Mouse (Mus musculus) lung, postnatal 14 days (tissue): ENCODE measurements at regions not wholly inside any gene's neighbourhood (a gene's known extent, or its start where the extent isn't known, plus 50 kb on each side); places are given as distances from the start of the nearest gene placed in this dataset.

Experiments
- DNase-seq: peaks from one replicate; pipeline ENCODE4 v3.0.0; 2021

DNA sequence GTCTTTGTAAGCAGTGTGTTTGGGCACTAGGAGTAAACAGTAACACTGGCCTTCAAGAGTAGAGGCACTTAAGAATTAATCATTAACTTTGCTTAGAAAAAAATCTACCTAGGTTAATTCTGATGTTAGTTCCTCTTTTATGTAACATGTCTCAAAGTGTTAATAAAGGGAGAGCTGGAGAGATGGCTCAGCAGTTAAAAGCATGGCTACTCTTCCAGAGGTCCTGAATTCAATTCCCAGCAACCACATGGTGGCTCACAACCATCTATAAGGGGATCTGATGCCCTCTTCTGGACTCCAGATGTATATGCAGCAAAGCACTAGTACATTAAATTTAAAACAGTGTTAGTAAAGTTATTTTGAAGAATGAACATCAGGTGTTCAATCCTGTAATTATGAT is 195.9 kb upstream of the Mkln1 start:
- no peak for DNase-seq

DNA sequence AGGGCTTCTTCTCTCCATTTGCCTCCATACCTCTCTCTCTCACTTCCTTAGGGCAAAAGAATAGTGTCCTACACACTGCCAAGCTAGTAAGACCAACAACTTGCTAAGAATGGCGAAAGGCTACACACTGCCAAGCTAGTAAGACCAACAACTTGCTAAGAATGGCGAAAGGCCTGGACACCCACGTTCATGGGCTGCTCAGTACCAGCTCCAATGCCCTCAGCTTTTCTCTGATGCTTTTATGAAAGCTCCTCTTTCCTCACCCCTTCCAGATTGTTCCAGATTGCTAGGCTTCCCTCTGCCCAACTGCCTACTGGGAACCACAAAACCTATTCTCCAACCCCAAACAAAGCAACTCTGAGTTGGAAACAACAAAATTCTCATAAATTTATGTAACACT is 194.1 kb upstream of the Mkln1 start:
- DNase-seq, result no peak

DNA sequence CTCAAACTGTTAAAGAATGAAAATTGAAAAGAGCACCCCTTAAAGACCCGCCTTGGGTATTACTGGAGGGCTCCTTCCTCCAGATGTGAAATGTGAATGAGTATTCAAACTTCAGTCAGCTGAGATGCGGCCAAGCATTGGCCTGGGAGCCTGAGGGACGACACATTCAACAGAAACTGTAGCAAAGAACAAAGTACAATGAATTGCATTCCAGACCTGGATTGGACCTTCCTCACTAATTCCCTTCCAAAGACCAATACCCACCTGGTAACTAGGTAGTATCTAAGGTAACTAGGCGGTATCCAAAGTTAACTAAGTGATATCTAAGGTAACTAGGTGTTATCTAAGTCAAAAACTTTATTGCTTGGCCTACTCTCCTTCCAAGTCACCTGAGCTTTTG is 193.7 kb upstream of the Mkln1 start:
- no peak for DNase-seq

DNA sequence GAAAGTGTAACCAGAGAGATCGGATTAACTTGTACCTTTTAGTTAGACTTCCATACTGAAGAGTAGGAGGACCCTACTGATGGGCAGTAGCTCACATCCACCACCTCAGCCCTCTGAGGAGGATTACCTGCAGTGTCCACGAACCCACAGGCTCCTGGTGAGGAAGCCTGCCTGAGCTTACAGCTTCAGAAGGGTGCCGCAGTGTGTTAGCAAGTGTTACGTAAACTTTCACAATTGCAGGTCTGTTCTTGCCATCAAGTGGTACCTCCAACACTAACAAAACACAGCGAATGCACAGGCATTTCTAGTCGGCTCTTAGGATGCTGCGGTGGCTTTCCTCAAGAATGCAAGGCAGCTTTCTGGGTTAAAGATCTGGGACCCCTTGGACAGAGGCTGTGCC is 192.4 kb upstream of the Mkln1 start:
- DNase-seq, result no peak

DNA sequence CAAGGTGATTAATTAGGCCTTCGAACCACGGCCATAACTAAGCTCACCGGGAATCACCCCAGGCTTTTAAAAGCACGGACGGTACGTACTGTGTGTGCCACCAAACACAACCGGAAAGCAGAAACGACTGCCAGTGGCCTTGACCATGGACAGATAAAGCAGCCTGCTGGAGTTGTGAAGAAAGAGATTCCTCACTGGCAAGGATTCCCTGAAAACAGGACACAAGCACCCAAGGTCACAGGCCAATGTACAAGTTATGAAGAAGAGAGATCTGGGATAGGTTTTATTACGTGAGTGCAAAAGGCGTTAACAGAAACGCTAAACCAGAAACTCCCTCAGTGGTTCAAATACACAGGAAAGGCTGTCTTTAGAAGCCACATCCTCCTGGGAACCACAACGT is 191.3 kb upstream of the Mkln1 start:
- no peak for DNase-seq

DNA sequence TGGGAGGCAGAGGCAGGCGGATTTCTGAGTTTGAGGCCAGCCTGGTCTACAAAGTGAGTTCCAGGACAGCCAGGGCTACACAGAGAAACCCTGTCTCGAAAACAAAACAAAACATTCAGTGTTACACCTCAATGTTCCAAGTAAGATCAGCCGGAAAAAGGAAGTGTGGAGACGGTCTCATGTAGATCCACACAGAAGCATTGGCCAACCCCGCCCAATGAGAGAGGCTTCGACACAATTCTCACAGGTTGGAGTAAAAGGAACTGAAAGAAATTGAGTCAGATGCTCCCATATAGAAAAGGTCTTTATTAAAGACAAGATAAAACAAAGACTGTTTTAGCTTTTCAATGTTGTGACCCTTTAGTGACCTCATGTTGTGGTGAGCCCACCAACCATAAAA is 190.3 kb upstream of the Mkln1 start:
- DNase-seq, result no peak

DNA sequence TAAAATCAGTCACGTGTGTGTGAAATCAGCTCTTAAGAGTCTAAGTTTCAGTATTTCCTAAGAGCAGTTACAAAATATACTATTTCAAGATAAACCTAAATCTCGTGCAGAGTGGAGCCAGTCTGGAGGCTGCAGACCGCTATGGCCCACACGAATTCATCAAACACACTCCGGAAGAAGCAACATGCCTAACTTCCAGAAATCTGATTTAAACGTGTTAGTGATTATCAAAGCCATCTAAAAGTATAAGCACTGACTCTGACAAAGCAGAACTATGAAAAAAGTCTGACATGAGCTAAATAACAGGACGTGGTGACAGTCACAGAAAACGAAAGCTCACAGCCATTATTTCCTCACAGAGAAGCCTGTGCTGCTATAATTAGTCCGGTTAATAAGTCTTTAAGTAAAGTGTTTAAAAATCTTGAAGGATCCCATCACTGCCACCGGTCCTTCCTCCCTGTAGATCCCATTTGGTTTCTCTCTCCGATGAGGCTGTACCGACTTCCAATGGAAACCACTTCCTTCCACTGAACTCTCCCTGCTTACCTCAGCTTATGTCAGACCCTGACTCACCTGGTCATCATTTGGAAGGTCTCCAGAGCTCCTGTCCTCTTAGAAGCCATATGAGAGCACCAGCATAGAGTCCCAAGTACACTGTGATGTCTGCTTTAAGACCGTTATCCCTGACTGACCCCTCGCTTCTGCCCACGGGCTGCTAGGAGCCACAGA is 189.0 kb upstream of the Mkln1 start:
- DNase-seq, result no peak

DNA sequence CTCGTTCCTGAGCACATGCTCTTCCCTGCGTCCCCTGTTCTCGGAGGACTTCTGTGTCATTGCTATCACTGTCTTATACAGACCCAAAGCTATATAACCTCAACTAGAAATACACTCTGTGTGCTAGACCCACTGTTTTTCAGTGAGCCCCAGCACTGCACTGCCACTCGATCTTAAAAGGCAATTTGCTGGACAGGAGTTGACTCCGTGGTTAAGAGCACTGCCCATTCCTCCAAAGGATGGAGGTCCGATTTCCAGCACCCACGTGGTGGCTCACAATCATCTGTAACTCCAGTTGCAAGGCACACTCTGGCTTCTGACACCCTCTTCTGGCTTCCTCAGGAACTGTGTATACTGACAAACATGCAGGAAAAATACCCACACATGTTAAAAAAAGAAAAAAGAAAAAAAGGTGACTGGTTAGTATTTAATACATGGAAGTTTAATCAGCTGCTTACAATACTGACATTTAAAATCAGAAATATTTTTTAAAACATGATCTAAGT is 188.3 kb upstream of the Mkln1 start:
- no peak for DNase-seq

DNA sequence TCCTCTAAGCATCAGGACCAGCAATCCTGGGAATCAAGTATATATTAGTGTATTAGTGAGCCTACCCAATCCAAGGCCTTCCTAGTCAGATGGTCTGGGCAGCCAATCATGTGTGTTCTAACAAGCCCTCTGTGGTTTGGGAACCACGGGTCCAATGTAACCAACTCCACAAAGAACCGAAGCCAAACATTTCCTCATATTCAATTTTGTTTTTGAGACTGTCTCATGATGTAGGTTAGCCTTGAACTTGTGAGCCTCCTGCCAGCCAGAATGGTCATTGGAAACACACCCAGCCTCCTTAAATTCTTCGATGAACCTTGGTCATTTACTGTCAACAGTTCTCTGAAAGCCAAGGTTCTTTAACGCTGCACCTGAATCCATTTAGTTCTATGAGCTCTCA is 187.4 kb upstream of the Mkln1 start:
- no peak for DNase-seq

DNA sequence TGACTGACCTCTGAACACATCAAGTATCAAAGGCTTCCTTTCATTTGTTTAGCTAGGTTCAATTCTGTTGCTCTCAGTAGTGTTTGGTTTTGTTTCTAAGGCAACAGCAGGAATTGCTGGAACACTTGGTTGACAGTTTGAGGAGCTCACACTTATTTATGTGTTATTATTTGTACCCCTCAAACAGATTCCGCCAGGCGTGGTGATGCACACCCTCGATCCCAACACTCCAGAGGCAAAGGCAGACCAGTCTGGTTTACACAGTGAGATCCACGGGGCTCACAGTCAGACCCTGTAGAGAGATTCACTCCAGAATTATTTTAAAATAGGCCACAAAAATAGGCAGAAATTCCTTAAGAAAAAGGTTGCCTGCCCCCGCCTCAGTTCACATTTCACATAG is 186.9 kb upstream of the Mkln1 start:
- DNase-seq, result no peak

DNA sequence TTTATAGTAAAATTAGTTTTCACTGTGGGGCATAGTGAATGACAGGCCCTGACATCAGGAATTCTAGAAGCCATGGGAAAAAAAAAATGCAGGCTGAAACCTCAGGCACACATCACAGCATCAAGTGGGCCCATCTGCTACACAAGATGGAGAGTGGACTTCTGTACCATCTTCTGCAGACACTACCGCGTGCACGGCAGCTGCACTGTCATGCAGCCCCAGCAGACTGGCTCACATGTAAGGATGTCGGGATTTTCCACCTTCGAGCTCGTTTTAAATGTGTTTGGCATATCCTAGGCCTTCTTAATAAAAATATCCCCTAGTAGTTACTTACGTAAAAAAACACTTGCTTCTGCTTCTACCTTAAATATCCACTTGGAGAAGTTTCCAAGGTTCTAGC is 186.5 kb upstream of the Mkln1 start:
- no peak for DNase-seq

DNA sequence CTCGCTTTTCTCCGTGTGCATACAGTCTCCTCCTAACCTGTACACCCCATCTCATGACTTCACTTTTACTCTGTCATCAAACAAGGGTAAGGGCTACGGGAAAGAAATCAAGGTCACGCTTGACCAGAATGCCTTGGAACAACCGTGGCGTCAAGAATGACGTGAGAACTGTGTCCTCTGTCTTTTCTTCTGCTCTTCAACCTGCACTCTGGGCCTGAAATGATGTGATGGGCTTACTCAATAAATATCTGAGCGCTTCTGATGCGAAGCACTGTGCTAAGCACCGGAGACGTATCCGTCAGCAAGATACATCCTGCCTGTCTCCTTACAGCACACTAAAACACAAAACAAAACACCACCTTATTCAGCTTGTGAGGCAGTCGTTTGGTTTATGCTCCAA is 185.8 kb upstream of the Mkln1 start:
- DNase-seq, result no peak

DNA sequence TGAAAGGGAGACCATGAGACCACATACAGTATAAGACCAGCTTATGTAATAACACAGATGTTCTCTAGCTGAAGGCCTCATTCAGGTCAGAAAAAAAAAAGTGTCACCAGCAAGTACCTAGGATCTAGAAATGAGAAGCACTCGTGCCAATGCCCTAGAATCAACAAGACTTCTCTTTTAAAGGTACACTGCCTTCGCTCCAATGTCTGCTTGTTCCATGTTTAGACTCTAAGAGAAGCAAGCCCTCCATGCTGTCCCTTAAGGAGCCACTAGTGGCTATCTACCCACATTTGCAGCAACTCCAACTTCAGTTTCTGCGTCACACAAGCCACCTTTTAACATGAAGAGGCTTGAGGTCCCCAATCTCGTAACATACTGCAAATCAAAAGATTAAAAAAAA is 185.4 kb upstream of the Mkln1 start:
- no peak for DNase-seq

DNA sequence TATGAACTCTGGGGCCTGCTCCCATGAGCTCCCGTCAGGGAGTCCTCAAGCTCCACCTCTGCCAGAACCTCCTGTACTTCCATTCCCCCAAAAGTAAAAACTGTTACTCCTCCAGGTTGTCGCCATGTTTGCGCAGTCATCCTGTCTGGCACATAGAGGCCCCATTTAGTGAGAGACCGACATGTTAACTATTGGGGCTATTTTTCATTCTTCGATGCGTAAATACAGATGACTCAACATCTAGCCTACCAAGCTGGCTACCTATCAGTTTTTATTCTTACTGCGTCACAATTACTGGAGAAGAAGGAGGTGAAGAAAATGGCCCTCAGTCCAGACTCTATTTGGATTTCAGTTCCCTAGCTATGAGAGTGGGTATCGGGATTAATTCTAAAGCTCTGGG is 182.9 kb upstream of the Mkln1 start:
- DNase-seq, result no peak

DNA sequence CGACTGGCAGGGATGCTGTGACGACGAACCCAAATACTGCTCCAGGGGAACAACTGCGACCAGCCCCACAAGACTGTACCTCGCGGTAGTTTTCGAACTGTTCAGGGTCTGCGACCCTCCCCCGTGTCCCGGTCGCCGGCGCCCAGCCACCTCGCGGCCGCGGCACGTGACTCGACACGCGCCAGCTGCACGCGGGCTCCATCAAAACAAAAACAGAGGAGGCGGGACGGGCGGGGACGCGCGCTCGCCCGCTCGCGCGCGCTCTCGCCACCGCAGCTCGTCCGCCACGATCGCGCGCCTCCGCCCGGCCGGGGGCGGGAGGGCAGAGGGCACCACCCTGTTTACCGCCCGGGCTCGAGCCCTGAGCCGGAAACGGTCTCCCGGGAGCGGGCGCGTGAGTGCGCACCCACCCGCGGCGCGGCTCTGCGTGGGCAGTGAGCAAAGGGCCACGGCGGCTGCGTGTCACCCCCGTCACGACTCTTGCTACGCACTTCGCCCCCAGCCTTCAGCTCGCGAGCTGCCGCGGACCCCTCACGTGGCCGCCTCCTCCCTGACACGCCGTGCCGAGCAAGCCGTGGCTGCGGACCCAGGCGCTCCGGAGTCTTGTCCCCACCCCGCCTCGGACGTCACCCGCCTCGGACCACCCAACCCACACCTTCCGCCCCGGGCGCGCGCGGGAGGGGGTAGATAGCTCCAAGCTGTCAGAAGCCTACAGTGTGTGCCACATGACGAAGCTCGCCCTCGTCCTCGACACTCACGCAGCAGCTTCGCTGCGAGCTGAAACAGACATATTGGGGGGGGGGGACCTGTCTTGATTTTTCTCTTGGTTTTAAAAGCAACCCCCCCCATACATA is 182.1 kb upstream of the Mkln1 start:
- DNase-seq, result peak; percentile 91

DNA sequence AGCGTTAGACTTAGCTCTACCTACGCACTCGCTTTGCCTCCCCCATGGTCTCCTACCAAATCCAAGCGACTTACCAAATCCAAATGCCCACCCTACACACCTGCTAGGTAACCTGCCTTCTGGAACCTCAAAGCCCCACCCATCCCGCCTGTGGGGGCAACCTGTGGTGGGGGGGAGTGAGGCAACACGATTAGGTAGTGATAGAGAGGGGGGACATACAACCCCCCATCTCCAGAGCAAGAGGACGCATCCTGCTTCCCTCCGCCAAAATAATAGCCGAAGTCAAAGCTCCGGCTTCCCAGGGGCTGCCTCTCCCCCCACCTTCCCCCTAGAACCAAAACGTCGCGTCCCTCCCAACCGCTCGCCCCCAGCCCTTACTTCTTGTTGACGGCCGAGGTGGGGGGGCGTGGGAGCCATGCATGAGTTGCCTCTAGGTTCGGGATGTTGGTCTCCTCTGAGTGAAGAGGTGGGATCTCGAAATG is 181.4 kb upstream of the Mkln1 start:
- peak; percentile 44 for DNase-seq

DNA sequence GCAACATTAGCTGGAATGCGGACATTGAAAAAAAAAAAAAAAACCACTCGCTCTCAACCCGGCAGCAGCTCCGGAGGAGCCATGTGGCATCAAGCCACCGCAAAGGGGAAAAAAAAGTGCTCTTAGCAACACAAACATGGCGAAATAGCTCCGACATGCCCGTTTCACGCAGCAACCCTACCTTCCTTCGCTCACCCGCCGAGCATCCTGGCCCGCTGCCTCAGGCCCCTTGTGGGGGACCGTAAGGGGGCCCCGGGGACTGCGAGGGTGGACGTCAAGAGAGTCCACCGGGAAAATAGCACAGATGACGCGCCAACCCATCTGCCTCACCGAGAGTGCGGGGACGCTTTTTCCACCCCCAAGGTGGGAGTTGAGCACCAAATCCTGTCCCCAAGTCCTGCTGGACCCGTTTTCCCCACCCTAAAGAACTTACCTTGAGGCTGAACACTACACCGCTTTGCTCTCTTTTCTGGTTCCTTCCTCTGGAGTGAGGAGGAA is 180.8 kb upstream of the Mkln1 start:
- DNase-seq, result peak; percentile 70

DNA sequence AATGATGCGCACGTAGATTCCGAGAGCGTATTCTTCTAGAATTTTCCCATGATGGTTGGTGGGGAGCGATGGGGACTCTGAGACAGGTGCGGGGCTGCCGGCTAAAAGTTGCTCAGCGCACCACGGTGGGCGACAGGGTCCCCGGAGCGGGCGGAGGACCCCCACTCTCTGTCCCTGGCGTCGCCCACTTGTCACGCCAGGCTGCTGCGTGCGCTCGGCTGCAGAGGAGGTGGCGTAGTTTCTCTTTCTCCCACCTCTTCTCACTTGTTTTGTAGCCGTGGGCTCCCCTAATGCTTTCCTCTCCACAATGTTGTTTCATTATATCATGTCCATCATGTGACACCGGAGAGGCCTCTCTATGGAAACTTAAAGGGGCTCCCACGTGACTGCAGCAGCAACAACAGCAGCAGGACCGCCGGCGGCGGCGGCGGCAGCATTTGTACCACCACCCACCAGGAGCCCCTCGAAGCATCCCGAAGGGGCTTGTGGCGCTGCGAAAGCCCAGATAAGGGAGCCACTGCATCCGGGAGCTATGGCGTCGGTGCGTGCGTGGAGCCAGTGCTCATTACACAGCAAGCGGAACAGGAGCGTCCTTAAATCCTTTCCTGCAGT is 180.3 kb upstream of the Mkln1 start:
- peak; percentile 53 for DNase-seq

DNA sequence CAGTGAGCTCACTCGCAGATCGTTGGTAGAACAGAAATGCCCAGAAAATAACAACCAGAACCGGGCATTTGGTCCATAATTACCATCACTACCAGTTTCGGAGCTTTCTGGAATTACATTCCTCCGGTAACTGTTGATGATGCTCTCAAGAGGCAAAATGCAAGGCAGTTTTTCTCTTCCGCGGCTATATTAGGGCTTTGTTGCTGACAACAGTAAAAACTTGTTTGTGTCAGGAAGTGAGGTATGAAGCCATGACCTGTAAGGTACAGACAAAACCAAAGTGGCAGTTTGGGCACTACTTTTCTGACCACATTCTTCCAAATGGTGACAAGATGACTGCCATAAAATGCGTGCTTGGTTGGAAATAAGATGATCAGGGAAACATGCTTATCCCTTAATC is 179.7 kb upstream of the Mkln1 start:
- no peak for DNase-seq

DNA sequence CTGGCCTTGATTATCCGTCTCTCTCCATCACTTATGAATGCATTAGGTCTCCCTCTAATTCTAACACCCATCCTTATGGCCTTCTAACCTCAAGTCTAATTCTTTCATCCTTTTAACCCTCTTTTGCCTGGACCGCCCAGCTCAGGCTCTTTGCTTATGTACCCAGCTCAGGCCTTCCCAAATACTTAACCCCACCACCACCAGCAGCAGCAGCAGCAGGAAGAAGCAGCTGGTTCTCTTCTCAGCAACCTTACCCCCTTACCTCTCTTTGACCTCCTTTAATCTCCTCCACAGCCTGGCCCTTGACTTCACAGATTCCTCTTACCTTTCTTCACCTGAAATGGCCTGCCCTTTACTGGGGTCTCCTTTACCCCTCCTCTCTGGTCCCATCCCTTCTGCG is 178.8 kb upstream of the Mkln1 start:
- DNase-seq, result no peak

DNA sequence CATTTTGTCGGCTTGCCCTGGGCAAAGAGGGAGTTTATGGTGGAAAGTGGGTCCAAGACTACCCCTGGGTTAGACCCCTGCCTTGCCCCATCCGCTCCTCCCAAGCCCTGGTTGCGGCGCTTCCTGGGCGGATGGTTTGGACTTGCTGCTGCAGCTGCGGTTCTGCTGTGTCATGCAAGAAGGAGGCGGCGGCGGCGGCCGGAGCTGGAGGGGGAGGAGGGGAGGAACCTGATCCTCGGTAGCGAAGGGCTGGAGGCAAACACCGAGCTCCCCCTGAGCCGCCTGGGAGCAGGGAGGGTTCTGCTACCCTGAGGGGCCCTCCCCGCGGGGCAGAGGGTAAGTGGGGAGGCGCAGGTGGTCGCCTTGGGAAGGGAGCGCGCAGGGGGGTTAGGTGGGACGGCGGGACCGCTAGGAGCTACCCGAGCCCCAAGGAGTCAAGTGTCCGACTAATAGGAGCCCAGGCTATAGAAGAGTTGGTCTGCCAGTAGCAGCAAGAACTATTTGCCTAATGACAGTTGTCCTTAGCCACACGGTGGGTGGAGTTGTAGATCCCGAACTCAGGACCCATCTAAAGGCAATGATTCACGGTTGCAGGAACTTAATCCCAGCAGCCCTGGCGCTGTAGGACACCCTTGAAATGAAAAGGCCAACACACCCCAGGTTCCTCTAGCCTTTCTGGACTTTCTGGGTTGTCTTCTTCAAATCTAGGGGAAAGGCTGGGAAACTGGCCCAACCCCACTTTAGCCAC is 178.2 kb upstream of the Mkln1 start:
- peak; percentile 69 for DNase-seq

DNA sequence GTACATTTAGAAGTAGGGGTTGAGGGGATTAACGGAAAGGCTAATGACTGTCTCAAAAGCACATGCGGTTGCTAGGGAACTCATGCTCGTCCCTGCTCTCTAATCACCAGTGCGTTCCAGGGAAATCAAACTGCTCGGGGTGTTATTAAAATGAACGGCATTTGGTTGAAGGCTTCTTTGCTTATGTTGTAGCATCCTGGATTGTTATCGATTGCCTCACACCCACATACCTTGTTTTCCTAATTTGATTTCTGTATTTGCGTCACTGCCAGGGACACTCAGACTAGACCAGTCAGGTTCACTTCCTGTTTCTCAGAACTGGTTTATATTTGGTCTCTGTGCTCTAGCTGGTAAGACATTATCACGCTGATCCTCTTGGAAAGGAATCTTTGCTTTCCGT is 177.0 kb upstream of the Mkln1 start:
- DNase-seq, result no peak

DNA sequence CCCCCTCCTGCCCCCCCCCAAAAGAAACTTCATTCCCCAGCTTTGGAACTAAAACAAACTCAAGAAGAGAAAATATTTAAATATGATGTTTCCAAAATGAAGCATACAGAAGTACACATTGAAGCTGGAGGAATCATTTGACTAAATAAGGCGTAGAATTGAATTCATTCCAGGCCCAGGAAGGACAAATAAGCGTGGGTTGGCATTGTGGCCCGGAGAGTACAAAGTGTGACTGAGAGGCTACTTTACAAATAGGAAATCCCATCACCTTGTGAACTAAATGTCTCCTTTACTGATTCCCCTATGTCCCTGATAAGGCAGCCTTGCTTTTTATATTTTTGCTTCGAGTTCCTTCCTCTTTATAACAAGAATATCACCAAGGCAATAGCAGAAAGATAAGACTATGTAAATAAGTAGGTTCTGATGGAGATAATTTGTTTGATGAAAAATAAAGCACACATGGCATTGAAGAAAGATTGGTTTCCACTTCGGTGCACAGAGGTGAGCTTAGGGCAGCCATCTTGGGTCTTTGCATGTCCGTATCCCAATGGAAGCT is 176.4 kb upstream of the Mkln1 start:
- no peak for DNase-seq
